Mouse (Mus musculus): ENCODE measurements at regions not wholly inside any gene's neighbourhood (a gene's known extent, or its start where the extent isn't known, plus 50 kb on each side); places are given as distances from the start of the nearest gene placed in this dataset.

- Histone ChIP-seq H3K27me3 (ENCODE audit: control insufficient read depth, insufficient read depth, low read length) (no peaks in the 10 kb centered on the region), H3K4me3 (ENCODE audit: insufficient read depth, low read depth, low read length) (no peak overlapping the region), H3K36me3 (ENCODE audit: control insufficient read depth, insufficient read depth, low read length) (no peaks in the 10 kb centered on the region), H3K9ac (ENCODE audit: low read depth, low read length) (no peak overlapping the region), H3K4me1 (ENCODE audit: control insufficient read depth, insufficient read depth, low read length) (no peaks in the 10 kb centered on the region), H3K27ac (replicated peaks; ENCODE audit: insufficient read depth, low read depth, low read length) (no peak overlapping the region), H3K79me2 (ENCODE audit: control insufficient read depth, insufficient read depth, low read length) (no peaks in the 10 kb centered on the region)
- 45% methylated on average over 3 of the region's 3 CpGs for WGBS
- TF ChIP-seq POLR2A (IDR thresholded peaks at IDR 0.05; ENCODE audit: extremely low read depth, insufficient read depth, low read length) (no peak), CTCF (IDR thresholded peaks at IDR 0.05; ENCODE audit: low read depth, low read length) (no peak)
- DNase-seq (ENCODE audit: extremely low read depth, low read depth, low spot score) = no peak
Observed at GRCm38 (mm10) chr1:41605748-41606131, 800.3 kb downstream of the Tmem182 start.

GRCm38 (mm10) chr1:41610783-41611182, 805.4 kb downstream of the Tmem182 start:
- H3K36me3 ChIP-seq (ENCODE audit: control insufficient read depth, insufficient read depth, low read length) = no peaks in the 10 kb centered on the region
- no peaks in the 10 kb centered on the region for H3K27me3 ChIP-seq (ENCODE audit: control insufficient read depth, insufficient read depth, low read length)
- TF ChIP-seq CTCF (IDR thresholded peaks at IDR 0.05; ENCODE audit: low read depth, low read length) (no peak), POLR2A (IDR thresholded peaks at IDR 0.05; ENCODE audit: extremely low read depth, insufficient read depth, low read length) (no peak)
- H3K4me3 ChIP-seq (ENCODE audit: insufficient read depth, low read depth, low read length) = no peak overlapping the region
- WGBS = 84% methylated on average over 8 of the region's 8 CpGs
- H3K4me1 ChIP-seq (ENCODE audit: control insufficient read depth, insufficient read depth, low read length) = no peaks in the 10 kb centered on the region
- H3K79me2 ChIP-seq (ENCODE audit: control insufficient read depth, insufficient read depth, low read length) = no peaks in the 10 kb centered on the region
- H3K9ac ChIP-seq (ENCODE audit: low read depth, low read length) = no peak overlapping the region
- DNase-seq (ENCODE audit: extremely low read depth, low read depth, low spot score) = no peak
- no peak overlapping the region for H3K27ac ChIP-seq (replicated peaks; ENCODE audit: insufficient read depth, low read depth, low read length)

- Histone ChIP-seq H3K4me1 (ENCODE audit: control insufficient read depth, insufficient read depth, low read length) (no peaks in the 10 kb centered on the region), H3K4me3 (ENCODE audit: insufficient read depth, low read depth, low read length) (no peak overlapping the region), H3K79me2 (ENCODE audit: control insufficient read depth, insufficient read depth, low read length) (no peaks in the 10 kb centered on the region), H3K27me3 (ENCODE audit: control insufficient read depth, insufficient read depth, low read length) (no peaks in the 10 kb centered on the region), H3K36me3 (ENCODE audit: control insufficient read depth, insufficient read depth, low read length) (no peaks in the 10 kb centered on the region), H3K9ac (ENCODE audit: low read depth, low read length) (no peak overlapping the region), H3K27ac (replicated peaks; ENCODE audit: insufficient read depth, low read depth, low read length) (no peak overlapping the region)
- 77% methylated on average over 9 of the region's 9 CpGs for WGBS
- DNase-seq (ENCODE audit: extremely low read depth, low read depth, low spot score) = no peak
- TF ChIP-seq POLR2A (IDR thresholded peaks at IDR 0.05; ENCODE audit: extremely low read depth, insufficient read depth, low read length) = no peak
- TF ChIP-seq CTCF (IDR thresholded peaks at IDR 0.05; ENCODE audit: low read depth, low read length) = no peak
Observed at GRCm38 (mm10) chr1:41651804-41652203, 846.4 kb downstream of the Tmem182 start.

GRCm38 (mm10) chr1:41652210-41652609, 846.8 kb downstream of the Tmem182 start:
- Histone ChIP-seq H3K9ac (ENCODE audit: low read depth, low read length) (no peak overlapping the region), H3K4me1 (ENCODE audit: control insufficient read depth, insufficient read depth, low read length) (no peaks in the 10 kb centered on the region), H3K27ac (replicated peaks; ENCODE audit: insufficient read depth, low read depth, low read length) (no peak overlapping the region), H3K27me3 (ENCODE audit: control insufficient read depth, insufficient read depth, low read length) (no peaks in the 10 kb centered on the region), H3K4me3 (ENCODE audit: insufficient read depth, low read depth, low read length) (no peak overlapping the region), H3K36me3 (ENCODE audit: control insufficient read depth, insufficient read depth, low read length) (no peaks in the 10 kb centered on the region), H3K79me2 (ENCODE audit: control insufficient read depth, insufficient read depth, low read length) (no peaks in the 10 kb centered on the region)
- DNase-seq (ENCODE audit: extremely low read depth, low read depth, low spot score) = peak; percentile 1
- WGBS = 55% methylated on average over 3 of the region's 3 CpGs
- TF ChIP-seq POLR2A (IDR thresholded peaks at IDR 0.05; ENCODE audit: extremely low read depth, insufficient read depth, low read length) = no peak
- no peak for TF ChIP-seq CTCF (IDR thresholded peaks at IDR 0.05; ENCODE audit: low read depth, low read length)

GRCm38 (mm10) chr1:41652646-41653427, 847.4 kb downstream of the Tmem182 start:
- Histone ChIP-seq H3K4me1 (ENCODE audit: control insufficient read depth, insufficient read depth, low read length) (no peaks in the 10 kb centered on the region), H3K36me3 (ENCODE audit: control insufficient read depth, insufficient read depth, low read length) (no peaks in the 10 kb centered on the region), H3K9ac (ENCODE audit: low read depth, low read length) (no peak overlapping the region), H3K4me3 (ENCODE audit: insufficient read depth, low read depth, low read length) (no peak overlapping the region), H3K79me2 (ENCODE audit: control insufficient read depth, insufficient read depth, low read length) (no peaks in the 10 kb centered on the region), H3K27me3 (ENCODE audit: control insufficient read depth, insufficient read depth, low read length) (no peaks in the 10 kb centered on the region), H3K27ac (replicated peaks; ENCODE audit: insufficient read depth, low read depth, low read length) (no peak overlapping the region)
- peak; percentile 70 for DNase-seq (ENCODE audit: extremely low read depth, low read depth, low spot score)
- TF ChIP-seq CTCF (IDR thresholded peaks at IDR 0.05; ENCODE audit: low read depth, low read length) = no peak
- TF ChIP-seq POLR2A (IDR thresholded peaks at IDR 0.05; ENCODE audit: extremely low read depth, insufficient read depth, low read length) = no peak
- 23% methylated on average over 8 of the region's 8 CpGs for WGBS

- Histone ChIP-seq H3K27ac (replicated peaks; ENCODE audit: insufficient read depth, low read depth, low read length) (no peak overlapping the region), H3K9ac (ENCODE audit: low read depth, low read length) (no peak overlapping the region), H3K36me3 (ENCODE audit: control insufficient read depth, insufficient read depth, low read length) (no peaks in the 10 kb centered on the region), H3K4me1 (ENCODE audit: control insufficient read depth, insufficient read depth, low read length) (no peaks in the 10 kb centered on the region; the same call in 1 of the 2 replicates), H3K27me3 (ENCODE audit: control insufficient read depth, insufficient read depth, low read length) (no peaks in the 10 kb centered on the region; the same call in 1 of the 2 replicates), H3K79me2 (ENCODE audit: control insufficient read depth, insufficient read depth, low read length) (no peaks in the 10 kb centered on the region), H3K4me3 (ENCODE audit: insufficient read depth, low read depth, low read length) (no peak overlapping the region)
- WGBS = 83% methylated on average over 6 of the region's 6 CpGs
- no peak for DNase-seq (ENCODE audit: extremely low read depth, low read depth, low spot score)
- no peak for TF ChIP-seq POLR2A (IDR thresholded peaks at IDR 0.05; ENCODE audit: extremely low read depth, insufficient read depth, low read length)
Observed at GRCm38 (mm10) chr1:41674086-41674485, 868.7 kb downstream of the Tmem182 start.
